Mouse (Mus musculus) CH12.LX (cell line): ENCODE measurements at regions not wholly inside any gene's neighbourhood (a gene's known extent, or its start where the extent isn't known, plus 50 kb on each side); places are given as distances from the start of the nearest gene placed in this dataset.

Experiments used
- CTCF ChIP-seq, 2 experiments: IDR thresholded peaks in 1 of 2; conservative IDR thresholded peaks in 1 of 2; 2 replicates each; pipeline ENCODE4 v1.5.1; 2011 to 2012; ENCODE audit warnings: low read depth in 2 of 2, low read length in 2 of 2, improper control_type of control experiment in 1 of 2, inconsistent platforms in 1 of 2, mild to moderate bottlenecking in 1 of 2, moderate library complexity in 1 of 2
- JUND ChIP-seq: conservative IDR thresholded peaks from 2 replicates; pipeline ENCODE4 v1.6.1; 2011; ENCODE audit warnings: low read depth, low read length, improper control_type of control experiment
- MXI1 ChIP-seq: IDR thresholded peaks from 2 replicates; pipeline ENCODE4 v1.6.1; 2011; ENCODE audit warnings: mild to moderate bottlenecking, low read depth, low read length, improper control_type of control experiment
- POLR2A ChIP-seq: IDR thresholded peaks from 2 replicates; pipeline ENCODE4 v1.6.1; 2011; ENCODE audit warnings: low read depth, mild to moderate bottlenecking, improper control_type of control experiment, low read length
- TCF12 ChIP-seq: IDR thresholded peaks from 2 replicates; pipeline ENCODE4 v1.6.1; 2014; ENCODE audit warnings: low read depth, mild to moderate bottlenecking, inconsistent platforms, low read length, improper control_type of control experiment
- USF1 ChIP-seq: IDR thresholded peaks from 2 replicates; pipeline ENCODE4 v1.6.1; 2014; ENCODE audit warnings: low read depth, mild to moderate bottlenecking, inconsistent platforms, low read length, improper control_type of control experiment

DNA sequence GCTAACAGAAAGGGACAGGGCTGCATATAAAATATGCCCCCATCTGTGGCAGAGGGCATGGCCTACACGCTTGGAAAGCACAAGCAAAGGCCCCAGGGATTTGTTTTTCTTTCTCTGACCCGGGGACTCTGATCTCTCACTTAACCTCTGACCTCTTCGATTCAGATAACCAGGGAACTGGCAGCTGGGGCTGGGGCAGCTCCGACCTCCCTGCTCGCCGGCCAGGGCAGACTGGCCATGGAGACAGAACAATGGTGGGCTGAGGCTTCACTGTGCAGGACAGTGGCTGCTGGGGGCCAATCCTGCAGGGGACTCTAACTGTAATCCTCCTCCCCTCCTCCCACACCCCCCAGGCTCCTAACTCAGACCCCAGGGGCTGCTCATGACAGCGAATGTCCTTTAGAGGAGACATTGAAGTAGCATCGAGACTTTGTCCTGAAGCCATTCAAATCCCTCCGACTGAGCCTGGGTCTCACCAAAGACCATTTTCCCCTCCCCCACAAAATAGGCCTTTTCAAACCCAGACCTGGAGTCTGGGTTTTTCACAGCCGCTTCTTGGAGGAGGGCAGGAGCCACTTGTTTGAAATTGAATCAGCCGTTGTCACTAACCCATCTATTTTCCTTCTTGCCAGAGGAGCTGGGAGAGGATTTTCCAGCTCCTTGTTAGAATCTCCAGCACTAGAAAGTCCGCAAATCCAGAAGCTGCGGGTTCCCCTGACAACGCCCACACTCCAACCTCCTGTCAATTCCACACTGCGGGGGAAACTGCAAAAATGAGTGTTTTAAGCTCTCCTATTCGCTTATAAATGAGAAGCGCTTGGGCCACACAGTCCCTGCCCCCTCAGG is 145.6 kb upstream of the Rybp start:
- TF ChIP-seq CTCF (conservative IDR thresholded peaks at IDR 0.05 in 1 of 2, IDR thresholded peaks at IDR 0.05 in 1 of 2; ENCODE audit: low read depth in 2 of 2, low read length in 2 of 2) (no peak), POLR2A (no peak), MXI1 (no peak), JUND (no peak), USF1 (no peak), TCF12 (no peak)
